Mouse (Mus musculus) erythroblast, embryonic 14.5 days (primary cell): ENCODE data around the gene Klhl41.

Source experiments
- GATA1 ChIP-seq: IDR thresholded peaks from 2 replicates; pipeline ENCODE4 v1.6.1; 2012; ENCODE audit warnings: low read length, inconsistent platforms, mixed read lengths
- TAL1 ChIP-seq: IDR thresholded peaks from 3 replicates; pipeline ENCODE4 v1.6.1; 2012; ENCODE audit warnings: low read length, inconsistent platforms, mixed read lengths

GRCm38 (mm10) chr2:69713626-69714014 is 43.7 kb downstream of the Klhl41 start:
- TF ChIP-seq GATA1 (no peak), TAL1 (no peak)
